Mouse (Mus musculus) neural tube, postnatal 0 days (tissue): ENCODE measurements around the gene Gpr33. TPM values are rescaled to one million over a fixed set of nuclear protein-coding genes. Genes with fewer than 3 reads are reported as not detected.

Source experiments
- polyA plus RNA-seq: library from polyadenylated mRNA; unstranded; fragments of >200 nt; fragmentation: Nextera tagmentation; extraction: Ambion mirVana; gene quantifications from 2 replicates; pipeline ENCODE4 v1.2.1, GENCODE M21; 2015

The Gpr33 gene
- not detected in 2 replicates for polyA plus RNA-seq

DNA sequence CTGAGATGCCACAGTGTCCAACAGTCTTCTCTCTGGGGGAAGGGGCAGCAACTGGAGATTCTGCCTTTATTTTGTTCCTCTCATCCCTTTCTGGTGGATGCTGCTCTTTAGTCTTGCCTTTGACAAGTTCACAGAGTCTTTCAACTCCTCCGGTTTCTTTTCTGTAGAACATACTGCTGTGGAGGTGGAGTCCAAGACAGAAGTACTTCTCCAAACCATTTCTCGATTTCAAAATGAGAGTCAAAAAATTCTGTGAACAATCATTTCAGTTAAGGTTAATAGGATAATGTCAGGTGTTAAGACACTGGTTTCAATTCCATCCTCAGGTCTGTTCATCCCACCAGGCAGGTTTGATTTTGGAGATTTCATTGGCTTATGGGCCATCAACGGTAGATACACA, at the start of gene Gpr33:
Gpr33 (minus strand) TSS at position 101 of the 400 bp plus-strand sequence.

DNA sequence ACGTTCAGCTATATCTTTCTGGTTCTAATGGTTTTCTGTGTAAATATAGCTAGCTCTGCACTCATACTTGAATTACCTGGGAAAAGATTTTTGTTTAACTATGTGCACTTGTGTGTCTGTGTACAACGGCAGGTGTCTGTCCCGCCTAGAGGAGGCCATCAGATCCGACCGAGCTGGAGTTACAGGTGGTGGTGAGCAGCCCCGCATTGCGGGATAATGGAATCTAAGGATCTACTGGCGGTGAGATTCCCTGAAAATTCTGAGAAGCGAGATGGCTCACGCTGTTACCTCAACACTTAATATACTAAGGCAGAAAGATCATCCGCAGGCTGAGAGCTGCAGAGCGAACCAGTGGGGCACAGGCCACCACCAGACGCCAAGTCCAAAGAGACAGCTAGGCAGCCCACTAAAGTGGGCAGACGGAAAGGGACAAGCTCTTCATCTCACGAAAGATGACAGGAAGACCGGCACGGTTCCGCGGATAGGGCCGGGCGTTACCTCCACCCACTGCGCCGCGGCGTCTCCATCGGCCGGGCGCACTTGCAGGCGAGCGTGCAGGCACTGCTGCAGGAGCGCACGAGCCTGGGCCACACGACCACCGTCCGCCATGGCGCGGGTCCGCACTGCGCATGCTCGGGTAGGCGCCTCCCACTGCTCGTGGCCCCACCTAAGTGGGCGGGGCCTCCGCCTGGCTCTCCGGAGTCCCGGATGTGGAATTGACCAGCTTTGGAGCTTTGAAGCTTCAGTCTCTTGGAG, 21.8 kb downstream of the Gpr33 start, which contains the start of gene Dtd2:
Dtd2 (minus strand) TSS at position 625 of the 756 bp plus-strand sequence.

Other genes starting within 250 kb of the Gpr33 start
- gene Hectd1, start 198.5 kb downstream of the Gpr33 start, polyA plus RNA-seq: 28.8 and 29.9 TPM in 2 replicates
- 3.9 and 4.5 TPM in 2 replicates for gene Heatr5a, start 56.7 kb downstream of the Gpr33 start, polyA plus RNA-seq
- 30.6 and 33.0 TPM in 2 replicates for gene Dtd2, start 21.6 kb downstream of the Gpr33 start, polyA plus RNA-seq
- 5.6 and 6.1 TPM in 2 replicates for gene Nubpl, start 69.7 kb upstream of the Gpr33 start, polyA plus RNA-seq